23 mouse cellular contexts compared by ENCODE assay signal in the genomic region with DNA sequence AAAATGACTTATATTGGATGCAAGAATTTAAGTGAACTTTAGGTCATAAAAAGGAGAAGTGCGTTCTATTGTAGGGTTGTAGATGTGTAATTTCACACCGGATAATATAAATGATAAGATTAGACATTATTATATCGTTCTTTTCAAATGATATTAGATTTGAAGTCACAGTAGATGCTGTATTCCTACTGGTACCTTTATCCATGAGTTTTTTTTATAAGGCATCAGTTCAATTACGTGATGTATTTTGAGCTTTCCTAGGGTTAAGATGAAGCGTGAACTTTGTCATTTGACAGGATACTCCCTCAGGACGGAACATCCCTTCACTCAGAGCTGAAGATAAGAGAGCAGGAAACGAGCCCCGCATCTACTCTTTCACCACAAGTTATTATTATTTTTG. TPM values are rescaled to one million over a fixed set of nuclear protein-coding genes. Genes with fewer than 3 reads are reported as not detected.
DNase-seq lines count a peak whose midpoint lies in the region; ATAC-seq and TF ChIP-seq lines count a peak whose summit lies in the region.
"Had no signal": no experiment of that assay in that cellular context is flagged by ENCODE, and none has a peak within 500 bp of the region (broad histone marks: within the 10 kb centered on the region; RNA-seq: fewer than 3 reads in every experiment).

A gene (plus strand): TSS at position 301 of the 400 bp plus-strand sequence.

- H3K9ac ChIP-seq in liver, adult 2 months (ENCODE audit: low read depth, low read length): peak within 1 kb of the TSS; percentile 50
- no peak within 1 kb of the TSS for H3K9ac ChIP-seq in liver, embryonic 16.5 days (ENCODE audit: low read depth, low read length)
- H3K9ac ChIP-seq: forebrain, embryonic 12.5 days; heart, embryonic 15.5 days; hindbrain, embryonic 13.5 days; limb, embryonic 15.5 days had no signal

- no peak for TF ChIP-seq CTCF in liver, adult 2 months (IDR thresholded peaks at IDR 0.05; ENCODE audit: low read depth, low read length)

- DNase-seq in heart, embryonic 10.5 days (ENCODE audit: low spot score): no peak
- no peak for DNase-seq in heart, postnatal 25 days (ENCODE audit: low spot score)
- DNase-seq in liver, adult 2 months (ENCODE audit: extremely low read depth, low read depth, low spot score): no peak
- no peak for DNase-seq in liver
- no peak for DNase-seq in embryonic facial prominence, embryonic 10.5 days (ENCODE audit: low spot score)
- no peak for DNase-seq in Muller cell, postnatal 12 days (ENCODE audit: inconsistent ontology term)
- DNase-seq in frontal cortex, postnatal 10 days (ENCODE audit: low spot score in 2 of 2): no peak
- DNase-seq: adrenal gland, postnatal 25 days; cerebellum, adult 18-20 months; cerebellum, postnatal 25 days; gastrocnemius, postnatal 14 days; heart, adult 18-20 months; lung, postnatal 10 days; thymus, postnatal 4 days had no signal

- H3K4me2 ChIP-seq in liver, embryonic 16.5 days (ENCODE audit: low read depth, low read length): no peak within 1 kb of the TSS
- H3K4me2 ChIP-seq: forebrain, embryonic 12.5 days; heart, embryonic 15.5 days; hindbrain, embryonic 13.5 days; limb, embryonic 15.5 days had no signal

- no peaks in the 10 kb centered on the region for H3K36me3 ChIP-seq in heart, embryonic 10.5 days
- H3K36me3 ChIP-seq in liver, adult 2 months (ENCODE audit: control insufficient read depth, insufficient read depth, low read length): no peaks in the 10 kb centered on the region
- H3K36me3 ChIP-seq in embryonic facial prominence, embryonic 10.5 days (replicated peaks): no peaks in the 10 kb centered on the region
- H3K36me3 ChIP-seq in liver, embryonic 16.5 days (ENCODE audit: control insufficient read depth, insufficient read depth): no peaks in the 10 kb centered on the region
- H3K36me3 ChIP-seq: forebrain, embryonic 12.5 days; G1E; heart, embryonic 15.5 days; hindbrain, embryonic 13.5 days; limb, embryonic 15.5 days had no signal

- H3K27me3 ChIP-seq in heart, embryonic 10.5 days (ENCODE audit: insufficient read depth, poor library complexity, severe bottlenecking): no peaks in the 10 kb centered on the region
- H3K27me3 ChIP-seq in liver, adult 2 months (ENCODE audit: control insufficient read depth, insufficient read depth, low read length): no peaks in the 10 kb centered on the region
- H3K27me3 ChIP-seq in embryonic facial prominence, embryonic 10.5 days (replicated peaks; ENCODE audit: low read depth, poor library complexity, severe bottlenecking): no peaks in the 10 kb centered on the region
- H3K27me3 ChIP-seq in liver, embryonic 16.5 days (ENCODE audit: control insufficient read depth, insufficient read depth, low read depth, low read length): no peaks in the 10 kb centered on the region
- H3K27me3 ChIP-seq: forebrain, embryonic 12.5 days; heart, embryonic 15.5 days; hindbrain, embryonic 13.5 days; limb, embryonic 15.5 days had no signal

- no peaks in the 10 kb centered on the region for H3K9me3 ChIP-seq in heart, embryonic 10.5 days
- H3K9me3 ChIP-seq in embryonic facial prominence, embryonic 10.5 days: no peaks in the 10 kb centered on the region
- no peaks in the 10 kb centered on the region for H3K9me3 ChIP-seq in liver, embryonic 16.5 days (replicated peaks; ENCODE audit: control insufficient read depth, low read length)
- H3K9me3 ChIP-seq: forebrain, embryonic 12.5 days; G1E; heart, embryonic 15.5 days; hindbrain, embryonic 13.5 days; limb, embryonic 15.5 days had no signal

- H3K27ac ChIP-seq in heart, embryonic 10.5 days: no peak within 1 kb of the TSS
- H3K27ac ChIP-seq in liver, adult 2 months (replicated peaks; ENCODE audit: insufficient read depth, low read depth, low read length): peak within 1 kb of the TSS; percentile 63
- no peak within 1 kb of the TSS for H3K27ac ChIP-seq in embryonic facial prominence, embryonic 10.5 days (replicated peaks)
- peak within 1 kb of the TSS; percentile 37; the same call in 1 of the 2 replicates for H3K27ac ChIP-seq in liver, embryonic 16.5 days (ENCODE audit: low read length)
- H3K27ac ChIP-seq: forebrain, embryonic 12.5 days; heart, embryonic 15.5 days; hindbrain, embryonic 13.5 days; layer of hippocampus, adult 2 months; limb, embryonic 15.5 days had no signal

- no peak within 1 kb of the TSS for H3K4me3 ChIP-seq in heart, embryonic 10.5 days
- H3K4me3 ChIP-seq in liver, adult 2 months (ENCODE audit: insufficient read depth, low read depth, low read length): peak within 1 kb of the TSS; percentile 44
- H3K4me3 ChIP-seq in embryonic facial prominence, embryonic 10.5 days: no peak within 1 kb of the TSS
- no peak within 1 kb of the TSS for H3K4me3 ChIP-seq in liver, embryonic 16.5 days (ENCODE audit: low read depth, low read length)
- H3K4me3 ChIP-seq: forebrain, embryonic 12.5 days; heart, embryonic 15.5 days; hindbrain, embryonic 13.5 days; layer of hippocampus, adult 2 months; limb, embryonic 15.5 days had no signal

- H3K79me2 ChIP-seq in liver, adult 2 months (ENCODE audit: control insufficient read depth, insufficient read depth, low read length): no peaks in the 10 kb centered on the region

- H3K4me1 ChIP-seq in heart, embryonic 10.5 days: no peaks in the 10 kb centered on the region
- H3K4me1 ChIP-seq in liver, adult 2 months (ENCODE audit: control insufficient read depth, insufficient read depth, low read length): peaks cover 2% of the 10 kb centered on the region; the same call in 1 of the 2 replicates
- H3K4me1 ChIP-seq in embryonic facial prominence, embryonic 10.5 days: peaks cover 3% of the 10 kb centered on the region; the same call in 1 of the 2 replicates
- no peaks in the 10 kb centered on the region for H3K4me1 ChIP-seq in liver, embryonic 16.5 days (ENCODE audit: control insufficient read depth, low read depth, low read length)
- H3K4me1 ChIP-seq: forebrain, embryonic 12.5 days; hindbrain, embryonic 13.5 days; limb, embryonic 15.5 days had no signal

- ATAC-seq in liver, embryonic 16.5 days (ENCODE audit: low read depth): no peak

- WGBS in heart, embryonic 10.5 days: 64% methylated on average over 8 of the region's 8 CpGs
- 75% methylated on average over 8 of the region's 8 CpGs for WGBS in liver, adult 2 months
- 85% methylated on average over 8 of the region's 8 CpGs for WGBS in embryonic facial prominence, embryonic 10.5 days
- 45% methylated on average over 8 of the region's 8 CpGs for WGBS in liver, embryonic 16.5 days (ENCODE audit: insufficient replicate concordance)

- intact Hi-C loops in heart, postnatal 25 days (cut with DNase I): no loop called here

- no peak for TF ChIP-seq POLR2A in liver, adult 2 months (IDR thresholded peaks at IDR 0.05; ENCODE audit: extremely low read depth, insufficient read depth, low read length)

RNA-seq across cellular contexts. Expression of the gene that starts here (rescaled TPM):
- polyA plus RNA-seq in heart, embryonic 10.5 days (2016; fragmentation: Nextera tagmentation; extraction: Ambion mirVana): 4.8 and 12.8 TPM in 2 replicates
- 1 to 10 TPM in 1 of 2 experiments, under 1 TPM in 1; 0.81 to 2.2 TPM for total RNA-seq in heart, postnatal 25 days (2021)
- 23.2 and 24.2 TPM in 2 replicates for total RNA-seq in liver, adult 2 months (2014; rRNA removed)
- 1.7 and 3.7 TPM in 2 replicates for polyA plus RNA-seq in liver, adult 2 months (2012; rRNA removed)
- 12.7 and 13.3 TPM in 2 replicates for polyA plus RNA-seq in embryonic facial prominence, embryonic 10.5 days (2016; fragmentation: Nextera tagmentation; extraction: Ambion mirVana)
- polyA plus RNA-seq in liver, embryonic 16.5 days (2015; fragmentation: Nextera tagmentation; extraction: Ambion mirVana): 26.1 and 26.7 TPM in 2 replicates
- total RNA-seq: layer of hippocampus, adult 2 months; left cerebral cortex, postnatal 25 days had no signal
- polyA plus RNA-seq: frontal cortex, adult 2 months; G1E had no signal

Comparison
In these comparisons a context has a peak if more than half of its experiments do, and no peak if none do; other contexts are left out.
1. H3K27ac ChIP-seq: peak in liver, adult 2 months (single experiment) and liver, embryonic 16.5 days (single experiment); none in heart, embryonic 10.5 days (single experiment) and embryonic facial prominence, embryonic 10.5 days (single experiment).